Mouse (Mus musculus): ENCODE data around the gene Lemd2. TPM values are rescaled to one million over a fixed set of nuclear protein-coding genes. Genes with fewer than 3 reads are reported as not detected.

Gene Lemd2
- total and polyA plus RNA-seq, 3 experiments, result 30.0 to 38.3 (median 31.4) TPM

DNA sequence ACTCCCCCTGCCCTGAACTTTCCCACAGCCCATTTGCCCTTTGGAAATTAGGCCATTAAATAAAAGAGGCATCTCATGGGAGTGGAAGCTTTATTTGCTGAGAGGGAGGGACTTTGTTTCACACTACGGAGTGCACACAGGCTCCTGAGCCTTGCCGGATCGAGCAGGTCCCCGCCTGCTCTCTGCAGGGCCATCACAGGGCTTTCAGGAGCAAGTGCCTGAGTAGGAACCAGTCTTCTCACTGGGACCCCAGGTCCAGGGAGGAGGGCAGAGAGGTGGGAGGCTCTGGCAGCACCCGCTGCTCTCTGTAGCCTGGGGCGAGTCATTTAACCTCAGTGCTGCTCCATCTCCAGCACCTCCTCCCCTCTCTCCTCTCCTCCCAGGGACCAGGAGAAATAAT, 7.7 kb upstream of the Lemd2 start:
- TF ChIP-seq POLR2A (IDR thresholded peaks at IDR 0.05; ENCODE audit: insufficient read depth, low read depth, low read length) (no peak), CTCF (IDR thresholded peaks at IDR 0.05) (no peak), EP300 (IDR thresholded peaks at IDR 0.05; ENCODE audit: insufficient read depth, low read depth, low read length) (no peak)
- Histone ChIP-seq H3K79me2 (replicated peaks; ENCODE audit: control insufficient read depth, insufficient read depth, low read length) (no peaks in the 10 kb centered on the region), H3K27ac (no peak overlapping the region), H3K9ac (ENCODE audit: low read depth, low read length) (no peak overlapping the region), H3K27me3 (ENCODE audit: control insufficient read depth, insufficient read depth, low read length) (no peaks in the 10 kb centered on the region; the same call in 1 of the 2 replicates), H3K4me3 (no peak overlapping the region), H3K36me3 (ENCODE audit: control insufficient read depth, insufficient read depth, low read length) (no peaks in the 10 kb centered on the region), H3K4me1 (ENCODE audit: control insufficient read depth, insufficient read depth, low read length) (no peaks in the 10 kb centered on the region)
- intact Hi-C loops (cut with DNase I), result loop anchor here (5.0 to 10.0 kb wide), 3 partner anchors 45 to 423 kb away; partner anchors contain the start of genes RPS10-NUDT3 and Rps10
- 62% methylated on average over 6 of the region's 6 CpGs for WGBS
- DNase-seq, result no peak

GRCm38 (mm10) chr17:27207113-27207707, 2.9 kb upstream of the Lemd2 start:
- intact Hi-C loops (cut with DNase I), result loop anchor here (1.0 to 10.0 kb wide), 3 partner anchors 126 to 1432 kb away; partner anchors contain the start of genes Luc7l and Narfl
- WGBS, result 54% methylated on average over 11 of the region's 11 CpGs
- no peak for TF ChIP-seq POLR2A (IDR thresholded peaks at IDR 0.05; ENCODE audit: insufficient read depth, low read depth, low read length)
- TF ChIP-seq CTCF (IDR thresholded peaks at IDR 0.05), result no peak
- no peak for TF ChIP-seq EP300 (IDR thresholded peaks at IDR 0.05; ENCODE audit: insufficient read depth, low read depth, low read length)

GRCm38 (mm10) chr17:27203358-27204074, 753 bp downstream of the Lemd2 start:
- H3K4me1 ChIP-seq (ENCODE audit: control insufficient read depth, insufficient read depth, low read length), result peaks cover 3% of the 10 kb centered on the region
- H3K36me3 ChIP-seq (ENCODE audit: control insufficient read depth, insufficient read depth, low read length), result no peaks in the 10 kb centered on the region; the same call in 1 of the 2 replicates
- H3K79me2 ChIP-seq (replicated peaks; ENCODE audit: control insufficient read depth, insufficient read depth, low read length), result no peaks in the 10 kb centered on the region; the same call in 1 of the 2 replicates
- no peaks in the 10 kb centered on the region for H3K27me3 ChIP-seq (ENCODE audit: control insufficient read depth, insufficient read depth, low read length)
- TF ChIP-seq POLR2A (IDR thresholded peaks at IDR 0.05; ENCODE audit: insufficient read depth, low read depth, low read length) (no peak), EP300 (IDR thresholded peaks at IDR 0.05; ENCODE audit: insufficient read depth, low read depth, low read length) (no peak), CTCF (IDR thresholded peaks at IDR 0.05) (no peak)
- under 1% methylated on average over 73 of the region's 74 CpGs for WGBS
- peak; percentile 41 to 53 for DNase-seq
- peak overlapping the region; percentile 84 for H3K9ac ChIP-seq (ENCODE audit: low read depth, low read length)
- intact Hi-C loops (cut with DNase I), result loop anchor here (5.0 to 10.0 kb wide), 2 partner anchors 71 to 1429 kb away; partner anchors contain the start of genes Narfl and Uqcc2
- H3K27ac ChIP-seq, result peak overlapping the region; percentile 81
- peak overlapping the region; percentile 73 for H3K4me3 ChIP-seq

More at GRCm38 (mm10) chr17:27207113-27207707, 2.9 kb upstream of the Lemd2 start:
- H3K27me3 ChIP-seq (ENCODE audit: control insufficient read depth, insufficient read depth, low read length), result no peaks in the 10 kb centered on the region; the same call in 1 of the 2 replicates
- H3K79me2 ChIP-seq (replicated peaks; ENCODE audit: control insufficient read depth, insufficient read depth, low read length), result no peaks in the 10 kb centered on the region; the same call in 1 of the 2 replicates
- peaks cover 3% of the 10 kb centered on the region for H3K4me1 ChIP-seq (ENCODE audit: control insufficient read depth, insufficient read depth, low read length)
- no peak for DNase-seq
- H3K27ac ChIP-seq, result no peak overlapping the region
- H3K9ac ChIP-seq (ENCODE audit: low read depth, low read length), result no peak overlapping the region
- no peaks in the 10 kb centered on the region; the same call in 1 of the 2 replicates for H3K36me3 ChIP-seq (ENCODE audit: control insufficient read depth, insufficient read depth, low read length)
- H3K4me3 ChIP-seq, result no peak overlapping the region

DNA sequence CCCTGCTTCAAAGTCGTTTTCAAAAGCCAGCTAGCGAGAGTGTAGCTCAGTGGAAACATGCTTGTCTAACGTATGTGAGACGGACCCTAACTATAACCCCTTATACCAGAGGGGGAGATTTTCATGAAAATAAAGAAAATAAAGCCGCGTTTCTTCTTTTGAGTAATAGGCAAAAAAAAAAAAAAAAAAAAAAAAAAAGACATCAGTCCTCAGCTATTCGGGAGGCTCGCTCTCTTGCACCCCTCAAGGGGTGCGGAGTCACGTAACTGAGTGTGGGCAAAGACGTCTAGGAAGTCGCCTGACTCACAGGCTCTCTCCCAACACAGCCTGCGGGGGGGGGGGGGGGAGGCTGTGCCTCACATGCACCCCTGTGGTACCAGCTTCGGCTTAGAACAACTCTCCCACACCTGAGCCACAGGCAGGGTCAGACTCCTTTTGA, 1.3 kb downstream of the Lemd2 start:
- intact Hi-C loops (cut with DNase I), result loop anchor here (5.0 to 10.0 kb wide), 2 partner anchors 71 to 1428 kb away; partner anchors contain the start of genes Narfl and Uqcc2
- Histone ChIP-seq H3K4me3 (peak overlapping the region; percentile 73), H3K27ac (peak overlapping the region; percentile 81), H3K27me3 (ENCODE audit: control insufficient read depth, insufficient read depth, low read length) (no peaks in the 10 kb centered on the region), H3K36me3 (ENCODE audit: control insufficient read depth, insufficient read depth, low read length) (no peaks in the 10 kb centered on the region; the same call in 1 of the 2 replicates), H3K9ac (ENCODE audit: low read depth, low read length) (peak overlapping the region; percentile 84), H3K4me1 (ENCODE audit: control insufficient read depth, insufficient read depth, low read length) (peaks cover 3% of the 10 kb centered on the region), H3K79me2 (replicated peaks; ENCODE audit: control insufficient read depth, insufficient read depth, low read length) (no peaks in the 10 kb centered on the region; the same call in 1 of the 2 replicates)
- DNase-seq, result no peak
- WGBS, result 46% methylated on average over 14 of the region's 14 CpGs
- TF ChIP-seq EP300 (IDR thresholded peaks at IDR 0.05; ENCODE audit: insufficient read depth, low read depth, low read length) (no peak), POLR2A (IDR thresholded peaks at IDR 0.05; ENCODE audit: insufficient read depth, low read depth, low read length) (no peak), CTCF (IDR thresholded peaks at IDR 0.05) (no peak)

DNA sequence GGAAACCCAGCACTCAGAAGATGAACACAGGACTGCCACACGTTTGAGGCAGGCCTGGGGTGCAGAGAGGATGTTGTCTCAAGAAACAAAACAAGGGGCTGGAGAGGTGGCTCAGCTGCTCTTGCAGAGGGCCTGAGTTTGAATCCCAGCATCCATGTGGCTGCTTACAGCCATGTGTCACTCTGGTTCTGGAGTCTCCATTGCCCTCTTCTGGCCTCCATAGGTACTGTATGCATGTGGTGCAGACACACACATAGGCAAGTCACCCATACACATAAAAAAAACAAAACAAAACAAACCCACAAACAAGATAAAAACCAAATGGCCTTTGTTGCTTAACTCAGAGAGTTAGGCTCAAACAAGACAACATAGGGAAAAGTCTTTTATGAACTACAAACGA, 2.3 kb downstream of the Lemd2 start:
- 85% methylated on average over 2 of the region's 2 CpGs for WGBS
- no peaks in the 10 kb centered on the region for H3K27me3 ChIP-seq (ENCODE audit: control insufficient read depth, insufficient read depth, low read length)
- H3K36me3 ChIP-seq (ENCODE audit: control insufficient read depth, insufficient read depth, low read length), result no peaks in the 10 kb centered on the region; the same call in 1 of the 2 replicates
- H3K4me1 ChIP-seq (ENCODE audit: control insufficient read depth, insufficient read depth, low read length), result peaks cover 3% of the 10 kb centered on the region
- no peak for DNase-seq
- H3K4me3 ChIP-seq, result no peak overlapping the region
- intact Hi-C loops (cut with DNase I), result loop anchor here (5.0 to 10.0 kb wide), 2 partner anchors 70 to 1427 kb away; partner anchors contain the start of genes Narfl and Uqcc2
- no peak overlapping the region for H3K9ac ChIP-seq (ENCODE audit: low read depth, low read length)
- H3K79me2 ChIP-seq (replicated peaks; ENCODE audit: control insufficient read depth, insufficient read depth, low read length), result no peaks in the 10 kb centered on the region; the same call in 1 of the 2 replicates
- TF ChIP-seq EP300 (IDR thresholded peaks at IDR 0.05; ENCODE audit: insufficient read depth, low read depth, low read length), result no peak
- TF ChIP-seq CTCF (IDR thresholded peaks at IDR 0.05), result peak; percentile 49
- no peak for TF ChIP-seq POLR2A (IDR thresholded peaks at IDR 0.05; ENCODE audit: insufficient read depth, low read depth, low read length)
- no peak overlapping the region for H3K27ac ChIP-seq

Measured in heart, adult 2 months (tissue).